Mouse (Mus musculus) heart, embryonic 11.5 days (tissue): ENCODE results near the gene Ncapg. TPM values are rescaled to one million over a fixed set of nuclear protein-coding genes. Genes with fewer than 3 reads are reported as not detected.

Source experiments
- ATAC-seq: fragments of 200-750 bp; cut with Nextera tagmentation; replicated peaks from 2 replicates; pipeline ENCODE4 v1.8.0; 2017; ENCODE audit warnings: moderate library complexity; ENCODE audit not compliant: insufficient number of reproducible peaks, low FRiP score, low TSS enrichment
- H3K27ac ChIP-seq: fragments of 300-500 bp; sonication (generic); 2 replicates; pipeline ENCODE4 v1.5.1; 2014; ENCODE audit warnings: mild to moderate bottlenecking, low read depth, low read length
- H3K27me3 ChIP-seq: fragments of 300-500 bp; sonication (generic); 2 replicates; pipeline ENCODE4 v1.6.1; 2014; ENCODE audit warnings: mild to moderate bottlenecking, low read length, mixed read lengths; ENCODE audit not compliant: control insufficient read depth, insufficient read depth
- H3K36me3 ChIP-seq: fragments of 300-500 bp; sonication (generic); 2 replicates; pipeline ENCODE4 v1.6.1; 2014; ENCODE audit warnings: mild to moderate bottlenecking, low read length, moderate library complexity, mixed read lengths; ENCODE audit not compliant: control insufficient read depth, insufficient read depth
- H3K4me1 ChIP-seq: fragments of 300-500 bp; sonication (generic); 2 replicates; pipeline ENCODE4 v1.6.1; 2014; ENCODE audit warnings: low read length; ENCODE audit not compliant: control insufficient read depth, insufficient read depth
- H3K4me2 ChIP-seq: fragments of 300-500 bp; sonication (generic); 2 replicates; pipeline ENCODE4 v1.6.1; 2014; ENCODE audit warnings: mild to moderate bottlenecking, moderate library complexity
- H3K4me3 ChIP-seq: fragments of 300-500 bp; sonication (generic); 2 replicates; pipeline ENCODE4 v1.5.1; 2014; ENCODE audit warnings: low read depth, low read length
- H3K9ac ChIP-seq: fragments of 300-500 bp; sonication (generic); 2 replicates; pipeline ENCODE4 v1.6.1; 2014; ENCODE audit warnings: mild to moderate bottlenecking, low read depth, low read length, moderate library complexity
- H3K9me3 ChIP-seq: fragments of 300-500 bp; sonication (generic); replicated peaks from 2 replicates; pipeline ENCODE4 v1.6.1; 2016; ENCODE audit warnings: low read length; ENCODE audit not compliant: control insufficient read depth
- whole genome bisulfite sequencing: fragments of 180-500 bp; shearing (Covaris S2); extraction: QIAGEN DNeasy Blood & Tissue Kit; methylation state at CpG from one replicate; pipeline ENCODE4 v1.1.7; 2014; ENCODE audit not compliant: insufficient replicate concordance; 5-methylcytosine and 5-hydroxymethylcytosine counted together
- polyA plus RNA-seq: library from polyadenylated mRNA; unstranded; fragments of >200 nt; fragmentation: Nextera tagmentation; extraction: Ambion mirVana; gene quantifications from 2 replicates; pipeline ENCODE4 v1.2.1, GENCODE M21; 2014

Ncapg gene
- polyA plus RNA-seq, 1 experiment from 2014 or later = 39.6 TPM

- Histone ChIP-seq H3K9ac (no peak overlapping the region), H3K36me3 (no peaks in the 10 kb centered on the region), H3K9me3 (no peaks in the 10 kb centered on the region), H3K4me3 (no peak overlapping the region), H3K4me2 (no peak overlapping the region), H3K27me3 (no peaks in the 10 kb centered on the region), H3K4me1 (no peaks in the 10 kb centered on the region), H3K27ac (no peak overlapping the region)
- ATAC-seq = no peak
- WGBS = 91% methylated on average over 2 of the region's 2 CpGs
These were observed 64.0 kb downstream of the Ncapg start for GRCm38 (mm10) chr5:45733751-45734150.

GRCm38 (mm10) chr5:45737911-45738310 is 68.2 kb downstream of the Ncapg start:
- 89% methylated on average over 1 of the region's 1 CpGs for WGBS
- ATAC-seq = no peak
- no peak overlapping the region for H3K27ac ChIP-seq
- H3K4me3 ChIP-seq = no peak overlapping the region
- no peaks in the 10 kb centered on the region for H3K27me3 ChIP-seq
- H3K9ac ChIP-seq = no peak overlapping the region
- H3K4me1 ChIP-seq = no peaks in the 10 kb centered on the region
- H3K9me3 ChIP-seq = no peaks in the 10 kb centered on the region
- no peaks in the 10 kb centered on the region for H3K36me3 ChIP-seq
- no peak overlapping the region for H3K4me2 ChIP-seq

Other genes with a start within 250 kb of the Ncapg start
- gene Qdpr, start 219.7 kb upstream of the Ncapg start, polyA plus RNA-seq = 82.5 and 84.0 TPM in 2 replicates
- not detected in 2 replicates for gene Clrn2, start 216.2 kb upstream of the Ncapg start, polyA plus RNA-seq
- 83.1 and 83.8 TPM in 2 replicates for gene Lap3, start 176.5 kb upstream of the Ncapg start, polyA plus RNA-seq
- gene Med28, start 149.7 kb upstream of the Ncapg start, polyA plus RNA-seq = 192 and 200 TPM in 2 replicates
- 0.06 and 0.39 TPM in 2 replicates for gene Fam184b, start 30.3 kb upstream of the Ncapg start, polyA plus RNA-seq
- gene Lcorl, start 187.7 kb downstream of the Ncapg start, polyA plus RNA-seq = 17.8 and 19.0 TPM in 2 replicates